In genomic region chr9:56053796-56054195, GRCm38 (mm10) we compare ENCODE assay signal across 32 mouse cellular contexts. TPM values are rescaled to one million over a fixed set of nuclear protein-coding genes. Genes with fewer than 3 reads are reported as not detected.
DNase-seq lines count a peak whose midpoint lies in the region; ATAC-seq lines count a peak whose summit lies in the region.
"Had no signal": no experiment of that assay in that cellular context is flagged by ENCODE, and none has a peak within 500 bp of the region (broad histone marks: within the 10 kb centered on the region; RNA-seq: fewer than 3 reads in every experiment).

No protein-coding gene starts in this region.

- 64% methylated on average over 3 of the region's 3 CpGs for WGBS in kidney, embryonic 15.5 days

- DNase-seq in gastrocnemius, adult 18-20 months (ENCODE audit: low spot score), result peak; percentile 18
- DNase-seq in gastrocnemius, adult 8-10 months (ENCODE audit: low spot score in 2 of 2), result no peak
- peak; percentile 24 to 84 for DNase-seq in kidney, adult 8-10 months
- DNase-seq in retina, postnatal 1 day, result peak; percentile 42
- DNase-seq in retina, embryonic 14.5 days (ENCODE audit: low spot score), result no peak
- DNase-seq in embryo, embryonic 10.5 days (ENCODE audit: low spot score), result no peak
- DNase-seq: adrenal gland, adult 2 months; cerebellum, adult 11-12 months; cerebellum, postnatal 14 days; embryo, embryonic 11 days; gastrocnemius, postnatal 36 days; heart, adult 2 months; heart, postnatal 14 days; liver had no signal

- no peak overlapping the region for H3K9ac ChIP-seq in kidney, embryonic 15.5 days
- H3K9ac ChIP-seq: embryonic facial prominence, embryonic 13.5 days; forebrain, embryonic 12.5 days; heart, embryonic 13.5 days had no signal

- no peak overlapping the region for H3K4me3 ChIP-seq in kidney, embryonic 15.5 days (replicated peaks)
- H3K4me3 ChIP-seq: embryonic facial prominence, embryonic 13.5 days; erythroblast, embryonic 14.5 days; forebrain, embryonic 12.5 days; heart, adult 2 months; heart, embryonic 13.5 days; limb, embryonic 10.5 days had no signal

- no peaks in the 10 kb centered on the region for H3K4me1 ChIP-seq in kidney, embryonic 15.5 days
- H3K4me1 ChIP-seq: embryonic facial prominence, embryonic 13.5 days; forebrain, embryonic 12.5 days; limb, embryonic 10.5 days had no signal

- no peaks in the 10 kb centered on the region for H3K27me3 ChIP-seq in kidney, embryonic 15.5 days
- H3K27me3 ChIP-seq: embryonic facial prominence, embryonic 13.5 days; forebrain, embryonic 12.5 days; heart, embryonic 13.5 days had no signal

- H3K4me2 ChIP-seq in kidney, embryonic 15.5 days, result no peak overlapping the region
- H3K4me2 ChIP-seq: embryonic facial prominence, embryonic 13.5 days; forebrain, embryonic 12.5 days; heart, embryonic 13.5 days had no signal

- peaks cover 60% of the 10 kb centered on the region for H3K36me3 ChIP-seq in kidney, embryonic 15.5 days

- no peak overlapping the region for H3K27ac ChIP-seq in kidney, embryonic 15.5 days
- H3K27ac ChIP-seq: embryonic facial prominence, embryonic 13.5 days; forebrain, embryonic 12.5 days; heart, adult 2 months; heart, embryonic 13.5 days; kidney, postnatal 0 days; limb, embryonic 10.5 days; macrophage had no signal

- ATAC-seq in kidney, embryonic 15.5 days (replicated peaks; ENCODE audit: low FRiP score), result no peak
- ATAC-seq: CD4-positive, CD25-positive, alpha-beta regulatory T cell, adult 4 months; lung, postnatal 0 days; midbrain, embryonic 16.5 days had no signal

- no peaks in the 10 kb centered on the region for H3K9me3 ChIP-seq in kidney, embryonic 15.5 days (replicated peaks)
- H3K9me3 ChIP-seq: embryonic facial prominence, embryonic 13.5 days; forebrain, embryonic 12.5 days; heart, embryonic 13.5 days; limb, embryonic 10.5 days had no signal

RNA-seq across cellular contexts. Expression of gene Rcn2, which starts 12.2 kb away (rescaled TPM):
- 10 to 100 TPM; 19.6 to 21.4 TPM for total RNA-seq in gastrocnemius, adult 18-20 months (2021)
- 10 to 100 TPM; 19.0 to 21.3 (median 19.6) TPM for total RNA-seq in gastrocnemius, adult 8-10 months (2022)
- 246 and 252 TPM in 2 replicates for polyA plus RNA-seq in kidney, embryonic 15.5 days (2015; fragmentation: Nextera tagmentation; extraction: Ambion mirVana)

RNA-seq across cellular contexts. Expression of gene Pstpip1, which starts 36.0 kb away (rescaled TPM):
- total RNA-seq in gastrocnemius, adult 18-20 months (2021), result under 1 TPM; 0.52 to 0.71 TPM
- under 1 TPM; 0.17 to 0.83 (median 0.32) TPM for total RNA-seq in gastrocnemius, adult 8-10 months (2022)
- 1.1 and 1.4 TPM in 2 replicates for polyA plus RNA-seq in kidney, embryonic 15.5 days (2015; fragmentation: Nextera tagmentation; extraction: Ambion mirVana)

RNA-seq across cellular contexts. Expression of gene 4930563M21Rik, which starts 43.4 kb away (rescaled TPM):
- not detected for total RNA-seq in gastrocnemius, adult 18-20 months (2021)
- total RNA-seq in gastrocnemius, adult 8-10 months (2022), result not detected
- not detected in 2 replicates for polyA plus RNA-seq in kidney, embryonic 15.5 days (2015; fragmentation: Nextera tagmentation; extraction: Ambion mirVana)
- total RNA-seq: adrenal gland, adult 2 months; adrenal gland, postnatal 4 days; gastrocnemius, postnatal 36 days; heart, adult 2 months; heart, postnatal 14 days; left cerebral cortex, adult 8-10 months had no signal
- polyA plus RNA-seq: adrenal gland, adult 2 months; CD4-positive, CD25-positive, alpha-beta regulatory T cell, adult 4 months; embryonic facial prominence, embryonic 13.5 days; erythroblast, embryonic 14.5 days; forebrain, embryonic 12.5 days; frontal cortex, adult 2 months; heart, adult 2 months; heart, embryonic 13.5 days; hindbrain, embryonic 11.5 days; kidney, postnatal 0 days; limb, embryonic 10.5 days; liver, embryonic 16.5 days; lung, postnatal 0 days; macrophage; midbrain, embryonic 16.5 days; neural tube, embryonic 14.5 days; thymus, postnatal 0 days had no signal

Comparison
In these comparisons a context has a peak if more than half of its experiments do, and no peak if none do; other contexts are left out.
1. DNase-seq: peak in gastrocnemius, adult 18-20 months (single experiment), kidney, adult 8-10 months (2 of 2) and retina, postnatal 1 day (single experiment); none in gastrocnemius, adult 8-10 months (0 of 2), retina, embryonic 14.5 days (single experiment) and embryo, embryonic 10.5 days (single experiment).